Mouse (Mus musculus) erythroblast, embryonic 14.5 days (primary cell): ENCODE results near the gene Hoxa10. TPM values are rescaled to one million over a fixed set of nuclear protein-coding genes. Genes with fewer than 3 reads are reported as not detected.

Experiments used
- H3K27me3 ChIP-seq: 2 replicates; pipeline ENCODE4 v1.6.1; 2012; ENCODE audit warnings: inconsistent platforms; ENCODE audit not compliant: control insufficient read depth
- H3K36me3 ChIP-seq: 2 replicates; pipeline ENCODE4 v1.6.1; 2012; ENCODE audit warnings: mild to moderate bottlenecking, inconsistent platforms; ENCODE audit not compliant: control insufficient read depth
- H3K4me1 ChIP-seq: 2 replicates; pipeline ENCODE4 v1.6.1; 2012; ENCODE audit warnings: inconsistent platforms; ENCODE audit not compliant: control insufficient read depth
- H3K4me3 ChIP-seq: replicated peaks from 2 replicates; pipeline ENCODE3; 2012; ENCODE audit warnings: moderate library complexity, mild to moderate bottlenecking, inconsistent platforms
- H3K9me3 ChIP-seq: 2 replicates; pipeline ENCODE4 v1.6.1; 2012; ENCODE audit warnings: low read length, inconsistent platforms, mixed read lengths; ENCODE audit not compliant: control insufficient read depth
- GATA1 ChIP-seq: IDR thresholded peaks from 2 replicates; pipeline ENCODE4 v1.6.1; 2012; ENCODE audit warnings: low read length, inconsistent platforms, mixed read lengths
- TAL1 ChIP-seq: IDR thresholded peaks from 3 replicates; pipeline ENCODE4 v1.6.1; 2012; ENCODE audit warnings: low read length, inconsistent platforms, mixed read lengths
- polyA plus RNA-seq: library from polyadenylated mRNA; stranded (reverse); fragments of >175 nt; gene quantifications from 2 replicates; pipeline ENCODE4 v1.2.3, GENCODE M21; 2012

The Hoxa10 gene
- polyA plus RNA-seq, 1 experiment: not detected

DNA sequence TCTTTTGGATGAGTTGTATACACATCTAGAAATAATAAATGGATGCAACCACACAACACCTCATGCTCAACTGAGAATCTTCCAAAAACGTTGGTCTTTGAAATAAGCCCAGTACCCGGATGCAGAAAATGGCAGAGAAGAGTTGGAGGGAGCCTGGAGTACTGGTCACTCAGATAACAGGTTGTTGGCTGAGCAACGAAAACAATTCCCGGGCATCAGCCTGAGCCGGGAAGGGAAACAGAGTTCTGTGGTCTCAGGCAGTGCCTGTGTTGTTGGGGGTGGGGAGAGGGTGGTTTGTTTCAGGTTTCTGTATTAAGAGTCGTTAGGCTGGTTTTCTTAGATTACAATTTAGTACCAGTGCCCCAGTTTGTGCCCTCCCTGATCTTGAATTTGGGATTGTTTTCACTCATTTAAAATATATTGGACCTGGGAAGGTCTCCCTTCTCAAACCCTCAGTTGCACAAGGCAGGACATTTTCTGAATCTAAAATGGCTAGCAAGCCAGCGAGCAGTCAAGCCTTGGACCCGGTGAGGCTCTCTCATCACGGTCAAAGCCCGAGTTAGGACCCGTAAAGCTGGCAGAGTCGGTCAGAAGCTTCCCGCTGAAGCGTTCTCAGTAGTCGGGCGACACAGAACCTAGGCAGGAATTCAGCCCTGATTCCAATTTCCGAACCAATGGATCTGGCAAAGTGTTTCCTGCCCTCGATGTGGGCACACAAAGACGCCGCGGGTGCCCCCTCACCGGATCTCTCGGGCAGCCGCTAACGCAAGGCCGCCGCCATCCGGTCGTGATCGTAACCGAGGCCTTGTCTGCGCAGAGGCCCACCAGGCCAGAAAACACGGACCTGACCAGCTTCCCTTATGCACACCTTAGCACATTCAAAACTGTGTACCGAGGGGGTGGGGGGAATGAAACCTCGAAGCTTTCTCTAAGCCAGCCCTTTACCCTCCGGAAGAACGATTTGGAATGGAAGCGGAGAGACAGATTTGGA is 11.9 kb downstream of the Hoxa10 start:
- Histone ChIP-seq H3K36me3 (no peaks in the 10 kb centered on the region), H3K9me3 (peaks cover 6% of the 10 kb centered on the region), H3K27me3 (peaks cover 100% of the 10 kb centered on the region), H3K4me3 (no peak overlapping the region), H3K4me1 (no peaks in the 10 kb centered on the region)
- TF ChIP-seq GATA1: no peak

DNA sequence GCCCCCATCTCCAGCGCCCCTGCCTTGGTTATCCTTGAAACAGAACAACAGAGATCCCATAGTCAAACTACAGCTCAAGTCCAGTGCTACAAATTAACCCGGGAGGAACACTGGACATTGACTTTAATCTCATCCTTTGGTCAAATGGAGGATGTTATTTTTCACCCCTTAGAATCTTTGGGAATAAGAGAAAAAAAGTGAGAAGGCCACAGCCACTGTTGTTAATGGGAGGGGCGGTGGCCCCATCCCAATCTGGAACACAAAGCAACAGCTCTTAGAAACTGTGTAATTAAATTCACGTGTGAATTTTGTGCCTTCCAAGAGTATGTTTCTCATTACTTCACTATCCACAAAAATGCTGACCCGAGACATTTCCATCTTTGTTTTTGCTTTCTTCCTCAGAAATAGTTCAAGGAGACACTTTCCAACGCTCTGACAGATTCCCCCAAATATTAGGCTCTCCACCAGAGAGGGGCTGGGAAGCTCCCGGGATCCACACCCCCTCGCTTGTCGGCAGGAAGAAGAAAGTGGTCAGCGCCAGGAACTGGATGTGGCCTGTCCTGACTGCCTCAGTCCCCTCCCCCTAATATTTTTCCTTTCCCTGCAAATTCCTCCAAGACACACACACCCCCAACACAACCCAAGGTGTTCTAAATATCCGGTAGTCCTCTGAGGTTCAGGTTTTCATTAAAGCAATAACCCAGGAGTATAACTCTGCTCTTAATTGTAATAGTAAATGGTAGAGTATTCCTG is 13.0 kb downstream of the Hoxa10 start:
- H3K27me3 ChIP-seq: peaks cover 100% of the 10 kb centered on the region
- H3K9me3 ChIP-seq: peaks cover 6% of the 10 kb centered on the region
- no peak for TF ChIP-seq GATA1
- TF ChIP-seq TAL1: no peak
- H3K4me3 ChIP-seq: no peak overlapping the region
- no peaks in the 10 kb centered on the region for H3K4me1 ChIP-seq
- no peaks in the 10 kb centered on the region for H3K36me3 ChIP-seq

DNA sequence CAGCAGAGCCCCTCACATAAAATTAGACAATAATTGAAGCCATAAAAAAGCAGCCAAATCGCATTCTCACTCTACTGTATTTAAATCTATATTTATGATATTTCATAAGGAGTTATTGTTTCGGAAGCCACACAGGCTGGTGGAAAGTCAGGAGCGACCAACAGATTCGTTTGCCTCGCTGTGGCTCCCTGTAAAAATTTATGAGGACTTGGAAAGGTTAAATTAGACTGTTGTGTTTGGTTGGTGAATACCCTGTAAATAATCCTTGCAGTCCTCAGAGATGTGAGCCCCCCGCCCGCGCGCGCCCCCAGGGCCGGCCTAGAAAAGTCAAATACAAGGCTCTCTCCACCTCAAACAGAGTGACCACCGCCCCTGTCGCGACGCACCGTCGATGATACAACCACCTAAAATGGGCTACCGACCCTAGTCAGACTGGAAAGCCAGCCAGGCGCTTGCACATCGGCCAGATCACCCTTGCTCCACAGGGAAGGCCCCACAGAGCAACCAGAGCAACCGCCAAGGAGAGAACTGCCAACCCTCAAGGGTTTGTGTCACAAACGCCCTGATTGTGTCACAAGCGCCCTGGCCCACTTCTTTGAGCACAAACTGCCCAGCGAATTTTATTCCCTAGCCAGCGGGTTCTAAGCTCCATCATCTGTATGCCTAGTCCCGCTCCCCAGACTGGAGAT is 13.9 kb downstream of the Hoxa10 start:
- H3K4me3 ChIP-seq: no peak overlapping the region
- TF ChIP-seq TAL1: no peak
- TF ChIP-seq GATA1: no peak
- H3K27me3 ChIP-seq: peaks cover 100% of the 10 kb centered on the region
- H3K9me3 ChIP-seq: peaks cover 6% of the 10 kb centered on the region
- no peaks in the 10 kb centered on the region for H3K36me3 ChIP-seq
- no peaks in the 10 kb centered on the region for H3K4me1 ChIP-seq

- H3K36me3 ChIP-seq: no peaks in the 10 kb centered on the region
- peaks cover 3% of the 10 kb centered on the region for H3K4me1 ChIP-seq
- no peak overlapping the region for H3K4me3 ChIP-seq
- TF ChIP-seq GATA1 (no peak), TAL1 (no peak)
- H3K27me3 ChIP-seq: peaks cover 100% of the 10 kb centered on the region
- H3K9me3 ChIP-seq: peaks cover 9% of the 10 kb centered on the region
These were observed 14.8 kb downstream of the Hoxa10 start for GRCm38 (mm10) chr6:52225612-52226568.

- TF ChIP-seq TAL1: no peak
- no peak for TF ChIP-seq GATA1
- Histone ChIP-seq H3K36me3 (no peaks in the 10 kb centered on the region), H3K4me1 (peaks cover 3% of the 10 kb centered on the region), H3K27me3 (peaks cover 100% of the 10 kb centered on the region), H3K9me3 (peaks cover 9% of the 10 kb centered on the region), H3K4me3 (no peak overlapping the region)
These were observed 15.6 kb downstream of the Hoxa10 start for GRCm38 (mm10) chr6:52224895-52225611.

- Histone ChIP-seq H3K4me3 (no peak overlapping the region), H3K36me3 (no peaks in the 10 kb centered on the region), H3K27me3 (peaks cover 100% of the 10 kb centered on the region), H3K4me1 (peaks cover 3% of the 10 kb centered on the region), H3K9me3 (peaks cover 9% of the 10 kb centered on the region)
- TF ChIP-seq GATA1 (no peak), TAL1 (no peak)
These were observed 16.5 kb downstream of the Hoxa10 start for GRCm38 (mm10) chr6:52223939-52224760.

- H3K4me1 ChIP-seq: peaks cover 3% of the 10 kb centered on the region
- TF ChIP-seq TAL1: no peak
- TF ChIP-seq GATA1: no peak
- H3K4me3 ChIP-seq: no peak overlapping the region
- peaks cover 100% of the 10 kb centered on the region for H3K27me3 ChIP-seq
- no peaks in the 10 kb centered on the region for H3K36me3 ChIP-seq
- H3K9me3 ChIP-seq: peaks cover 9% of the 10 kb centered on the region
These were observed 17.9 kb downstream of the Hoxa10 start for GRCm38 (mm10) chr6:52222729-52223128.
